Mouse (Mus musculus) CH12.LX (cell line): Measurements from ENCODE around the gene Lgals4. TPM values are rescaled to one million over a fixed set of nuclear protein-coding genes. Genes with fewer than 3 reads are reported as not detected.

Experiments
- DNase-seq: peaks from one replicate; pipeline ENCODE4 v3.0.0-alpha.2; 2013; ENCODE audit errors: extremely low read depth
- H3K27ac ChIP-seq: 2 replicates; pipeline ENCODE4 v1.5.1; 2012; ENCODE audit warnings: low read depth, mild to moderate bottlenecking, control low read depth, moderate library complexity; ENCODE audit not compliant: insufficient read depth
- H3K27me3 ChIP-seq: replicated peaks from 2 replicates; pipeline ENCODE3; 2012; ENCODE audit warnings: inconsistent platforms
- H3K36me3 ChIP-seq, 2 experiments: replicated peaks in 1 of 2; 2 replicates each; pipeline versions ENCODE3 to v1.6.1; 2012; ENCODE audit warnings: inconsistent platforms in 1 of 2, low read length in 1 of 2, mild to moderate bottlenecking in 1 of 2, mixed read lengths in 1 of 2, moderate library complexity in 1 of 2; ENCODE audit not compliant: control insufficient read depth in 1 of 2, insufficient read depth in 1 of 2
- H3K4me1 ChIP-seq, 2 experiments: 2 replicates each; pipeline ENCODE4 v1.6.1; 2012; ENCODE audit warnings: inconsistent platforms in 1 of 2, moderate library complexity in 1 of 2; ENCODE audit not compliant: insufficient read depth in 2 of 2, control insufficient read depth in 1 of 2
- H3K4me2 ChIP-seq: 2 replicates; pipeline ENCODE4 v1.6.1; 2012; ENCODE audit warnings: low read depth, mild to moderate bottlenecking, control low read depth; ENCODE audit not compliant: poor library complexity, insufficient read depth, severe bottlenecking
- H3K4me3 ChIP-seq, 3 experiments: fragments of 150-350 bp in 1 of 3; sonication (generic) in 1 of 3; replicated peaks in 1 of 3; 2 replicates each; pipeline versions ENCODE3 to v1.5.1; 2011 to 2012; ENCODE audit warnings: low read depth in 2 of 3, low read length in 2 of 3, mild to moderate bottlenecking in 2 of 3, moderate library complexity in 2 of 3, control low read depth in 1 of 3, improper control_type of control experiment in 1 of 3, inconsistent platforms in 1 of 3, mixed read lengths in 1 of 3; ENCODE audit not compliant: poor library complexity in 1 of 3
- H3K79me2 ChIP-seq: replicated peaks from 2 replicates; pipeline ENCODE4 v1.6.1; 2012; ENCODE audit warnings: mild to moderate bottlenecking, moderate library complexity; ENCODE audit not compliant: control insufficient read depth, poor library complexity, insufficient read depth, severe bottlenecking; ENCODE audit errors: extremely low read depth
- H3K9ac ChIP-seq: 2 replicates; pipeline ENCODE4 v1.6.1; 2012; ENCODE audit warnings: low read depth, mild to moderate bottlenecking, control low read depth, moderate library complexity; ENCODE audit not compliant: insufficient read depth
- H3K9me3 ChIP-seq: replicated peaks from 2 replicates; pipeline ENCODE3; 2012; ENCODE audit warnings: low read length, inconsistent platforms, mixed read lengths
- BHLHE40 ChIP-seq: IDR thresholded peaks from 2 replicates; pipeline ENCODE4 v1.6.1; 2011; ENCODE audit warnings: mild to moderate bottlenecking, low read depth, low read length, improper control_type of control experiment
- CHD1 ChIP-seq: IDR thresholded peaks from 2 replicates; pipeline ENCODE4 v1.6.1; 2012; ENCODE audit warnings: low read depth, low read length, improper control_type of control experiment, inconsistent platforms
- CHD2 ChIP-seq: IDR thresholded peaks from 2 replicates; pipeline ENCODE4 v1.6.1; 2011; ENCODE audit warnings: low read length, improper control_type of control experiment
- CTCF ChIP-seq, 2 experiments: IDR thresholded peaks in 1 of 2; conservative IDR thresholded peaks in 1 of 2; 2 replicates each; pipeline ENCODE4 v1.5.1; 2011 to 2012; ENCODE audit warnings: low read depth in 2 of 2, low read length in 2 of 2, improper control_type of control experiment in 1 of 2, inconsistent platforms in 1 of 2, mild to moderate bottlenecking in 1 of 2, moderate library complexity in 1 of 2
- E2F4 ChIP-seq: IDR thresholded peaks from 2 replicates; pipeline ENCODE4 v1.6.1; 2011; ENCODE audit warnings: low read depth, low read length, improper control_type of control experiment; ENCODE audit not compliant: insufficient replicate concordance
- ELF1 ChIP-seq: IDR thresholded peaks from 2 replicates; pipeline ENCODE4 v1.6.1; 2014; ENCODE audit warnings: low read depth, mild to moderate bottlenecking, inconsistent platforms, low read length, improper control_type of control experiment
- EP300 ChIP-seq: IDR thresholded peaks from 2 replicates; pipeline ENCODE4 v1.6.1; 2011; ENCODE audit warnings: low read length, improper control_type of control experiment
- ETS1 ChIP-seq: conservative IDR thresholded peaks from 2 replicates; pipeline ENCODE4 v1.6.1; 2012; ENCODE audit warnings: low read depth, mild to moderate bottlenecking, inconsistent platforms, low read length, improper control_type of control experiment, moderate library complexity
- GABPA ChIP-seq: IDR thresholded peaks from 2 replicates; pipeline ENCODE4 v1.6.1; 2012; ENCODE audit warnings: low read depth, low read length, improper control_type of control experiment, inconsistent platforms; ENCODE audit not compliant: insufficient replicate concordance
- HCFC1 ChIP-seq: IDR thresholded peaks from 2 replicates; pipeline ENCODE4 v1.6.1; 2012; ENCODE audit warnings: low read depth, mild to moderate bottlenecking, inconsistent platforms, low read length, improper control_type of control experiment
- JUN ChIP-seq: IDR thresholded peaks from 2 replicates; pipeline ENCODE4 v1.6.1; 2011; ENCODE audit warnings: low read depth, mild to moderate bottlenecking, low read length, improper control_type of control experiment, moderate library complexity; ENCODE audit not compliant: insufficient read depth
- JUND ChIP-seq: conservative IDR thresholded peaks from 2 replicates; pipeline ENCODE4 v1.6.1; 2011; ENCODE audit warnings: low read depth, low read length, improper control_type of control experiment
- KAT2A ChIP-seq: IDR thresholded peaks from 2 replicates; pipeline ENCODE4 v1.6.1; 2012; ENCODE audit warnings: low read length, improper control_type of control experiment, inconsistent platforms; ENCODE audit not compliant: insufficient replicate concordance
- MAFK ChIP-seq: IDR thresholded peaks from 2 replicates; pipeline ENCODE4 v1.6.1; 2011; ENCODE audit warnings: low read length, improper control_type of control experiment; ENCODE audit not compliant: insufficient replicate concordance
- MAX ChIP-seq: IDR thresholded peaks from 2 replicates; pipeline ENCODE4 v1.6.1; 2011; ENCODE audit warnings: low read length, improper control_type of control experiment
- MAZ ChIP-seq: IDR thresholded peaks from 2 replicates; pipeline ENCODE4 v1.6.1; 2012; ENCODE audit warnings: low read depth, mild to moderate bottlenecking, inconsistent platforms, low read length, improper control_type of control experiment, moderate library complexity
- MEF2A ChIP-seq: IDR thresholded peaks from 2 replicates; pipeline ENCODE4 v1.6.1; 2014; ENCODE audit warnings: low read depth, mild to moderate bottlenecking, inconsistent platforms, low read length, improper control_type of control experiment, borderline replicate concordance
- MXI1 ChIP-seq: IDR thresholded peaks from 2 replicates; pipeline ENCODE4 v1.6.1; 2011; ENCODE audit warnings: mild to moderate bottlenecking, low read depth, low read length, improper control_type of control experiment
- MYC ChIP-seq: IDR thresholded peaks from 2 replicates; pipeline ENCODE4 v1.6.1; 2011; ENCODE audit warnings: low read depth, mild to moderate bottlenecking, improper control_type of control experiment, low read length
- NELFE ChIP-seq: IDR thresholded peaks from 2 replicates; pipeline ENCODE4 v1.6.1; 2011; ENCODE audit warnings: low read depth, low read length, improper control_type of control experiment
- NRF1 ChIP-seq: IDR thresholded peaks from 2 replicates; pipeline ENCODE4 v1.6.1; 2014; ENCODE audit warnings: low read depth, mild to moderate bottlenecking, inconsistent platforms, low read length, improper control_type of control experiment, moderate library complexity
- PAX5 ChIP-seq: IDR thresholded peaks from 2 replicates; pipeline ENCODE4 v1.6.1; 2012; ENCODE audit warnings: low read length, inconsistent platforms, mixed read lengths
- POLR2A ChIP-seq: IDR thresholded peaks from 2 replicates; pipeline ENCODE4 v1.6.1; 2011; ENCODE audit warnings: low read depth, mild to moderate bottlenecking, improper control_type of control experiment, low read length
- POLR2AphosphoS2 ChIP-seq: IDR thresholded peaks from 2 replicates; pipeline ENCODE4 v1.6.1; 2011; ENCODE audit warnings: low read depth, low read length, improper control_type of control experiment
- RAD21 ChIP-seq: IDR thresholded peaks from 2 replicates; pipeline ENCODE4 v1.6.1; 2011; ENCODE audit warnings: low read depth, mild to moderate bottlenecking, low read length, improper control_type of control experiment, moderate library complexity
- RCOR1 ChIP-seq: conservative IDR thresholded peaks from 2 replicates; pipeline ENCODE4 v1.6.1; 2012; ENCODE audit warnings: low read depth, mild to moderate bottlenecking, inconsistent platforms, low read length, improper control_type of control experiment
- SIN3A ChIP-seq: IDR thresholded peaks from 2 replicates; pipeline ENCODE4 v1.6.1; 2012; ENCODE audit warnings: low read length, improper control_type of control experiment, inconsistent platforms
- SMC3 ChIP-seq: IDR thresholded peaks from 2 replicates; pipeline ENCODE4 v1.6.1; 2011; ENCODE audit warnings: low read depth, low read length, improper control_type of control experiment
- TBP ChIP-seq: conservative IDR thresholded peaks from 2 replicates; pipeline ENCODE4 v1.6.1; 2011; ENCODE audit warnings: low read depth, low read length, improper control_type of control experiment
- TCF12 ChIP-seq: IDR thresholded peaks from 2 replicates; pipeline ENCODE4 v1.6.1; 2014; ENCODE audit warnings: low read depth, mild to moderate bottlenecking, inconsistent platforms, low read length, improper control_type of control experiment
- UBTF ChIP-seq: IDR thresholded peaks from 2 replicates; pipeline ENCODE4 v1.6.1; 2012; ENCODE audit warnings: low read depth, mild to moderate bottlenecking, inconsistent platforms, low read length, improper control_type of control experiment, moderate library complexity
- USF1 ChIP-seq: IDR thresholded peaks from 2 replicates; pipeline ENCODE4 v1.6.1; 2014; ENCODE audit warnings: low read depth, mild to moderate bottlenecking, inconsistent platforms, low read length, improper control_type of control experiment
- USF2 ChIP-seq: conservative IDR thresholded peaks from 2 replicates; pipeline ENCODE4 v1.6.1; 2011; ENCODE audit warnings: low read depth, low read length, improper control_type of control experiment
- ZC3H11A ChIP-seq: IDR thresholded peaks from 2 replicates; pipeline ENCODE4 v1.6.1; 2012; ENCODE audit warnings: low read depth, mild to moderate bottlenecking, inconsistent platforms, low read length, improper control_type of control experiment
- ZKSCAN1 ChIP-seq: IDR thresholded peaks from 2 replicates; pipeline ENCODE4 v1.6.1; 2012; ENCODE audit warnings: low read depth, inconsistent platforms, low read length, improper control_type of control experiment, borderline replicate concordance
- ZMIZ1 ChIP-seq: IDR thresholded peaks from 2 replicates; pipeline ENCODE4 v1.6.1; 2012; ENCODE audit warnings: low read depth, mild to moderate bottlenecking, inconsistent platforms, low read length, improper control_type of control experiment
- ZNF384 ChIP-seq: IDR thresholded peaks from 2 replicates; pipeline ENCODE4 v1.6.1; 2012; ENCODE audit warnings: low read depth, low read length, improper control_type of control experiment, inconsistent platforms
- dilution Hi-C: fragments of 300-500 bp; cut with MboI; formaldehyde crosslinking; loops from 2 replicates; pipeline ENCODE4 v1.14.3; 2020; ENCODE audit warnings: low sequenced_read_pairs; ENCODE audit not compliant: extremely low pct_unique_long_range_greater_than_20kb, extremely low pct_ligation_motif_present
- in situ Hi-C: fragments of 300-500 bp; cut with MboI; formaldehyde crosslinking; loops from 3 replicates; pipeline ENCODE4 v1.14.3; 2019; ENCODE audit warnings: low sequenced_read_pairs, low pct_ligation_motif_present, low pct_unique_long_range_greater_than_20kb, mixed read lengths
- polyA plus RNA-seq: library from polyadenylated mRNA; unstranded; fragments of >175 nt; gene quantifications from 2 replicates; pipeline ENCODE4 v1.2.1, GENCODE M21; 2012; ENCODE audit warnings: low read depth; ENCODE audit not compliant: insufficient read length
- total RNA-seq, 2 experiments: library from RNA; depleted of rRNA; stranded (reverse); fragments of 300-350 nt in 1 of 2; fragments of >200 nt in 1 of 2; gene quantifications; 2 replicates each; pipeline ENCODE4 v1.2.3; 2012 to 2014

The Lgals4 gene
- total and polyA plus RNA-seq, 3 experiments, result 2.6 to 7.0 (median 6.5) TPM

GRCm38 (mm10) chr7:28810107-28811066, 23.3 kb upstream of the Lgals4 start:
- Histone ChIP-seq H3K9ac (peak overlapping the region; percentile 100), H3K27ac (peak overlapping the region; percentile 93), H3K9me3 (no peaks in the 10 kb centered on the region), H3K4me3 (peak overlapping the region; percentile 68 to 96 (median 74)), H3K27me3 (no peaks in the 10 kb centered on the region), H3K36me3 (peaks cover 32 to 36% of the 10 kb centered on the region in 2 experiments), H3K4me2 (peak overlapping the region; percentile 40), H3K4me1 (peaks cover 6 to 45% of the 10 kb centered on the region in 2 experiments), H3K79me2 (peaks cover 41% of the 10 kb centered on the region)
- in situ Hi-C loops, result no loop called here
- peak; percentile 99 for DNase-seq
- dilution Hi-C loops, result no loop called here
- TF ChIP-seq MXI1 (peak; percentile 10; the same call in 1 of the 2 replicates), TCF12 (peak; percentile 83), NELFE (peak; percentile 77), MEF2A (peak; percentile 45; the same call in 1 of the 2 replicates), ZC3H11A (no peak), MAZ (peak; percentile 47; the same call in 1 of the 2 replicates), ZNF384 (no peak; the same call in 1 of the 2 replicates), GABPA (no peak), RCOR1 (0 out of 2 replicates have a peak, but pooled peaks have one; percentile 48), POLR2AphosphoS2 (no peak), UBTF (no peak; the same call in 1 of the 2 replicates), USF1 (no peak), SMC3 (no peak), CHD1 (no peak), ELF1 (peak; percentile 46; the same call in 1 of the 2 replicates), ZKSCAN1 (no peak), E2F4 (no peak), RAD21 (no peak), BHLHE40 (no peak), SIN3A (peak; percentile 62; the same call in 1 of the 2 replicates), MAX (0 out of 2 replicates have a peak, but pooled peaks have one; percentile 58), ZMIZ1 (peak; percentile 84), CHD2 (peak; percentile 99), JUN (no peak), PAX5 (no peak), HCFC1 (peak; percentile 63), JUND (no peak), POLR2A (peak; percentile 70), CTCF (conservative IDR thresholded peaks at IDR 0.05 in 1 of 2, IDR thresholded peaks at IDR 0.05 in 1 of 2; ENCODE audit: low read depth in 2 of 2, low read length in 2 of 2) (peak in 1 of 2 experiments; percentile 57; a peak in 2 of 4 replicates), MAFK (no peak), NRF1 (peak; percentile 83), KAT2A (peak; percentile 73; the same call in 1 of the 2 replicates), ETS1 (peak; percentile 28), EP300 (no peak), TBP (peak; percentile 72; the same call in 1 of the 2 replicates), MYC (no peak), USF2 (no peak)
